9 mouse cellular contexts compared by ENCODE assay signal in the genomic region with DNA sequence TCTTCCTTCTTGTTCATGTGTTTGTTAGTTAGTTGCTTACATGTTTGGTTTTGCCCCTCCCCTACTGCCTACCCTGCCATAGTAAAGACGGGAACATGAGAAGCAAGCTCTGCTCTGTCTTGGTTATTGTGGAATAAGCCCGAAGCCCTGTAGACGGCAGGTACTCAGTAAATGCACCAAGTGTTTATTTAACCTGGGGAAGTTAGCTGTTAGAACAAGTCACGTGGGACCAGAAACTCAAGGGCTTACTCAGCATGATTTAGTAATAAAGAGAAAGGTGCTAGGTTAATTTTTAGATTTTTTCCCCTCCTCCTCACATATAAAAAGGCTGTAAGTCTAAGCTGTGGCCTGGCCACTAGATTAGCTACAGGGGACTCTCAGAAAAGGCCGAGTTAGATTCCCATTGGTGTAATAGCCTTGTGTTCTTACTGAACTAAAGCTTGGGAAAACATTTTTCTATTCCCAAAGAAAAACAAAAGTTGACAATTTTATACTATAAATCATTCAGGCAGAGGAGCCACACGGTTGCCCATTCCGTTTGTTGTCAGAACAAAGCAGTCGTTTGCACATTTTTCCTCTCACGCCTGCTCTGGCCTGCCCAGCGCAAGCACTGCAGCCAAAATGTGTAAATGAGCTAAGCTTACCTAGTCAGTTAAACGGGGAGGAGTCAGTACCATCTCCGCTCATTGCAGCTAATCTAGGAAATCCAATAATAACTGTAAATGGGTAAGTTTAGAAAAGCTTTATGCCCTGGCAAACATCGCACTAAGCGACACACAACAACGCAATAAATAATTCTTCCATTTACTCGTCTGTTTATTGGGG. TPM values are rescaled to one million over a fixed set of nuclear protein-coding genes. Genes with fewer than 3 reads are reported as not detected.
A peak's percentile ranks its signal among the peaks of the same experiment; 100 is the strongest.
DNase-seq lines count a peak whose midpoint lies in the region; ATAC-seq and TF ChIP-seq lines count a peak whose summit lies in the region.
"Had no signal": no experiment of that assay in that cellular context is flagged by ENCODE, and none has a peak within 500 bp of the region (broad histone marks: within the 10 kb centered on the region; RNA-seq: fewer than 3 reads in every experiment).

No protein-coding gene starts in this region.

- no peaks in the 10 kb centered on the region for H3K36me3 ChIP-seq in heart, embryonic 11.5 days (ENCODE audit: control insufficient read depth, insufficient read depth, low read length)
- no peaks in the 10 kb centered on the region for H3K36me3 ChIP-seq in midbrain, embryonic 10.5 days
- H3K36me3 ChIP-seq in midbrain, embryonic 11.5 days (ENCODE audit: control insufficient read depth, insufficient read depth, low read length): no peaks in the 10 kb centered on the region
- H3K36me3 ChIP-seq in limb, embryonic 14.5 days (ENCODE audit: control insufficient read depth, insufficient read depth, low read length): no peaks in the 10 kb centered on the region

- no peak overlapping the region for H3K4me2 ChIP-seq in heart, embryonic 11.5 days
- no peak overlapping the region for H3K4me2 ChIP-seq in midbrain, embryonic 11.5 days
- H3K4me2 ChIP-seq in limb, embryonic 14.5 days (replicated peaks; ENCODE audit: low read depth, low read length, severe bottlenecking): no peak overlapping the region

- no peak overlapping the region for H3K4me3 ChIP-seq in heart, embryonic 11.5 days (ENCODE audit: low read depth, low read length)
- H3K4me3 ChIP-seq in midbrain, embryonic 10.5 days: no peak overlapping the region
- H3K4me3 ChIP-seq in midbrain, embryonic 11.5 days (ENCODE audit: low read depth, low read length): no peak overlapping the region
- no peak overlapping the region for H3K4me3 ChIP-seq in limb, embryonic 14.5 days (replicated peaks; ENCODE audit: low read length)

- peaks cover 47% of the 10 kb centered on the region for H3K4me1 ChIP-seq in heart, embryonic 11.5 days (ENCODE audit: control insufficient read depth, insufficient read depth, low read length)
- H3K4me1 ChIP-seq in midbrain, embryonic 10.5 days: peaks cover 61% of the 10 kb centered on the region
- H3K4me1 ChIP-seq in midbrain, embryonic 11.5 days (ENCODE audit: control insufficient read depth, insufficient read depth, low read length): peaks cover 36% of the 10 kb centered on the region
- peaks cover 38% of the 10 kb centered on the region for H3K4me1 ChIP-seq in limb, embryonic 14.5 days (ENCODE audit: control insufficient read depth, insufficient read depth, low read length)

- WGBS in heart, embryonic 11.5 days (ENCODE audit: insufficient replicate concordance): 72% methylated on average over 16 of the region's 16 CpGs
- 80% methylated on average over 16 of the region's 16 CpGs for WGBS in midbrain, embryonic 10.5 days
- WGBS in midbrain, embryonic 11.5 days: 77% methylated on average over 16 of the region's 16 CpGs
- WGBS in limb, embryonic 14.5 days: 44% methylated on average over 16 of the region's 16 CpGs

- no peak overlapping the region for H3K9ac ChIP-seq in heart, embryonic 11.5 days (ENCODE audit: low read depth, low read length)
- H3K9ac ChIP-seq in midbrain, embryonic 11.5 days (ENCODE audit: low read length): no peak overlapping the region
- H3K9ac ChIP-seq in limb, embryonic 14.5 days (ENCODE audit: low read depth, low read length, severe bottlenecking): no peak overlapping the region

- no peaks in the 10 kb centered on the region for H3K27me3 ChIP-seq in heart, embryonic 11.5 days (ENCODE audit: control insufficient read depth, insufficient read depth, low read length)
- H3K27me3 ChIP-seq in midbrain, embryonic 10.5 days (ENCODE audit: low read depth, poor library complexity, severe bottlenecking): peaks cover 79% of the 10 kb centered on the region
- peaks cover 12% of the 10 kb centered on the region; the same call in 1 of the 2 replicates for H3K27me3 ChIP-seq in midbrain, embryonic 11.5 days (ENCODE audit: control insufficient read depth, insufficient read depth, low read length)
- no peaks in the 10 kb centered on the region for H3K27me3 ChIP-seq in limb, embryonic 14.5 days (ENCODE audit: control insufficient read depth, insufficient read depth, low read length)

- no peak for DNase-seq in heart, postnatal 10 days
- DNase-seq in midbrain, embryonic 10.5 days (ENCODE audit: low spot score): no peak
- no peak for DNase-seq in midbrain, embryonic 11.5 days (ENCODE audit: low spot score, missing footprints)
- no peak for DNase-seq in limb, embryonic 14.5 days (ENCODE audit: low spot score)
- no peak for DNase-seq in thymus, postnatal 10 days (ENCODE audit: low spot score in 2 of 2)
- DNase-seq in embryo, embryonic 11 days: no peak
- DNase-seq in thymus, postnatal 36 days: no peak
- DNase-seq: right cerebral cortex, postnatal 14 days had no signal

- no peaks in the 10 kb centered on the region for H3K9me3 ChIP-seq in heart, embryonic 11.5 days (replicated peaks; ENCODE audit: control insufficient read depth, low read length)
- H3K9me3 ChIP-seq in midbrain, embryonic 10.5 days (replicated peaks): no peaks in the 10 kb centered on the region
- no peaks in the 10 kb centered on the region for H3K9me3 ChIP-seq in midbrain, embryonic 11.5 days (ENCODE audit: control insufficient read depth, low read length)
- H3K9me3 ChIP-seq in limb, embryonic 14.5 days (ENCODE audit: control insufficient read depth, low read length): no peaks in the 10 kb centered on the region

- TF ChIP-seq POLR2A in limb, embryonic 14.5 days (IDR thresholded peaks at IDR 0.05; ENCODE audit: borderline replicate concordance, extremely low read depth, insufficient read depth, insufficient read length): no peak

- H3K27ac ChIP-seq in heart, embryonic 11.5 days (ENCODE audit: low read depth, low read length): peak overlapping the region; percentile 59; the same call in 1 of the 2 replicates
- 0 out of 2 replicates have a peak overlapping the region, but pooled peaks have one; percentile 42 for H3K27ac ChIP-seq in midbrain, embryonic 10.5 days (replicated peaks)
- H3K27ac ChIP-seq in midbrain, embryonic 11.5 days (ENCODE audit: low read depth, low read length): no peak overlapping the region
- H3K27ac ChIP-seq in limb, embryonic 14.5 days (replicated peaks; ENCODE audit: low read depth, low read length): 0 out of 2 replicates have a peak overlapping the region, but pooled peaks have one; percentile 26

- no peak for ATAC-seq in heart, embryonic 11.5 days (replicated peaks; ENCODE audit: insufficient number of reproducible peaks, low FRiP score, low TSS enrichment)
- ATAC-seq in midbrain, embryonic 11.5 days (ENCODE audit: low FRiP score): no peak
- peak; percentile 26; the same call in 1 of the 2 replicates for ATAC-seq in limb, embryonic 14.5 days (ENCODE audit: low FRiP score, low read depth)

- intact Hi-C loops in heart, postnatal 10 days (cut with DNase I): no loop called here

RNA-seq across cellular contexts. Expression of gene Zbtb38, which starts 24.1 kb away (rescaled TPM):
- 22.7 and 24.7 TPM in 2 replicates for polyA plus RNA-seq in heart, embryonic 11.5 days (2014; fragmentation: Nextera tagmentation; extraction: Ambion mirVana)
- 10 to 100 TPM; 30.2 to 37.0 TPM for total RNA-seq in heart, postnatal 10 days (2021)
- polyA plus RNA-seq in midbrain, embryonic 10.5 days (2016; fragmentation: Nextera tagmentation; extraction: Ambion mirVana): 8.1 and 10.6 TPM in 2 replicates
- polyA plus RNA-seq in midbrain, embryonic 11.5 days (2014; fragmentation: Nextera tagmentation; extraction: Ambion mirVana): 11.3 and 11.9 TPM in 2 replicates
- polyA plus RNA-seq in limb, embryonic 14.5 days (2012; rRNA removed): 2.8 and 3.8 TPM in 2 replicates
- polyA plus RNA-seq in limb, embryonic 14.5 days (2014; fragmentation: Nextera tagmentation; extraction: Ambion mirVana): 14.9 and 16.8 TPM in 2 replicates
